Mouse (Mus musculus): ENCODE measurements around the gene Arhgap19. TPM values are rescaled to one million over a fixed set of nuclear protein-coding genes. Genes with fewer than 3 reads are reported as not detected.

The Arhgap19 gene
- polyA plus RNA-seq, 1 experiment = 8.5 TPM

DNA sequence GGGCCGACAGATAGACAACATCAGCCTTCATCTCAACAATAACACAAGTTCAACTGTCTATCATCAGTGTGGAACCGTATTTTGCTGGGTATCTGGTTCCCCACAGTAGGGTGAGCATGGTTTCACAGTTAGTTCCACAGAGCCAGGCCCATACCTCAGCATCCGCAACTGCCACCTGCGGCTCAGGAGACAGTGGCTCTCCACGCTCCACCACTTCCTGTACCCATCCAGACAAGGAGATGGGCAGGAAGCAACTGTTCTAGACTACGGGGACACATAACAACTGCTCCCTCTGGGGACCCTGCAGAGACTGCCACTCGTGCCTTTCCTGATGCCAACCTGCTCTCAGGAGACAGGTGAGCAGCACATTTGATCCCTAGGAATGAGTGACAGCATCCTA, 33.1 kb downstream of the Arhgap19 start:
- Histone ChIP-seq H3K36me3 (ENCODE audit: control insufficient read depth, insufficient read depth, low read length) (peaks cover 3% of the 10 kb centered on the region; the same call in 1 of the 2 replicates), H3K27ac (ENCODE audit: insufficient read depth, low read length) (no peak overlapping the region)
- WGBS = 39% methylated on average over 7 of the region's 7 CpGs

DNA sequence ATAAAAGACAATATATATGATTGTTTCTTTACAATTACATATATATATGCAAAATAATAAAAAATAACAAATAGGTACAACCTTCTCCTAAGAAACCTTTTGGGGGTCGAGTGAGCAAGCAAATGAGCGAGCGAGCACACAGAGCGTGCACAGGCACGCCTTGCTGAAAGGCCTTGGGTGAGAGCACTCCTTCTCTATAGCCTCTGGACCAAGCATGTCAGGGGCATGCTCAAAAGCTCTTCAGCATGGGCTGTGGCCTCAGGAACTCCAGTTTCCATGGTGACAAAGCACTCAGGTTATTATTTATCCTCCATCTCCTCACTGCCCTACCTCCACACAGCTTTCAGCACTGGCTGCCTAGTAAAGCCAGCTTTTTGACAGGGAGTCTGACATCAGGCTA, 35.2 kb downstream of the Arhgap19 start:
- WGBS = 96% methylated on average over 5 of the region's 5 CpGs
- Histone ChIP-seq H3K27me3 (ENCODE audit: control insufficient read depth, insufficient read depth, low read length) (no peaks in the 10 kb centered on the region), H3K27ac (ENCODE audit: insufficient read depth, low read length) (no peak overlapping the region), H3K36me3 (ENCODE audit: control insufficient read depth, insufficient read depth, low read length) (no peaks in the 10 kb centered on the region), H3K4me3 (ENCODE audit: extremely low read depth, insufficient read depth, insufficient read length) (no peak overlapping the region), H3K4me1 (ENCODE audit: control insufficient read depth, insufficient read depth, insufficient read length) (no peaks in the 10 kb centered on the region)
- TF ChIP-seq POLR2A (IDR thresholded peaks at IDR 0.05; ENCODE audit: low read depth, low read length) (no peak), CTCF (IDR thresholded peaks at IDR 0.05; ENCODE audit: extremely low read depth, insufficient read depth, insufficient read length, insufficient replicate concordance) (no peak)
- no peak for DNase-seq (ENCODE audit: low read depth in 1 of 2, low spot score in 2 of 2)

More for the DNA sequence above, 33.1 kb downstream of the Arhgap19 start:
- Histone ChIP-seq H3K27me3 (ENCODE audit: control insufficient read depth, insufficient read depth, low read length) (no peaks in the 10 kb centered on the region), H3K4me1 (ENCODE audit: control insufficient read depth, insufficient read depth, insufficient read length) (no peaks in the 10 kb centered on the region), H3K4me3 (ENCODE audit: extremely low read depth, insufficient read depth, insufficient read length) (no peak overlapping the region)
- TF ChIP-seq POLR2A (IDR thresholded peaks at IDR 0.05; ENCODE audit: low read depth, low read length) (no peak), CTCF (IDR thresholded peaks at IDR 0.05; ENCODE audit: extremely low read depth, insufficient read depth, insufficient read length, insufficient replicate concordance) (no peak)
- no peak for DNase-seq (ENCODE audit: low read depth in 1 of 2, low spot score in 2 of 2)

DNA sequence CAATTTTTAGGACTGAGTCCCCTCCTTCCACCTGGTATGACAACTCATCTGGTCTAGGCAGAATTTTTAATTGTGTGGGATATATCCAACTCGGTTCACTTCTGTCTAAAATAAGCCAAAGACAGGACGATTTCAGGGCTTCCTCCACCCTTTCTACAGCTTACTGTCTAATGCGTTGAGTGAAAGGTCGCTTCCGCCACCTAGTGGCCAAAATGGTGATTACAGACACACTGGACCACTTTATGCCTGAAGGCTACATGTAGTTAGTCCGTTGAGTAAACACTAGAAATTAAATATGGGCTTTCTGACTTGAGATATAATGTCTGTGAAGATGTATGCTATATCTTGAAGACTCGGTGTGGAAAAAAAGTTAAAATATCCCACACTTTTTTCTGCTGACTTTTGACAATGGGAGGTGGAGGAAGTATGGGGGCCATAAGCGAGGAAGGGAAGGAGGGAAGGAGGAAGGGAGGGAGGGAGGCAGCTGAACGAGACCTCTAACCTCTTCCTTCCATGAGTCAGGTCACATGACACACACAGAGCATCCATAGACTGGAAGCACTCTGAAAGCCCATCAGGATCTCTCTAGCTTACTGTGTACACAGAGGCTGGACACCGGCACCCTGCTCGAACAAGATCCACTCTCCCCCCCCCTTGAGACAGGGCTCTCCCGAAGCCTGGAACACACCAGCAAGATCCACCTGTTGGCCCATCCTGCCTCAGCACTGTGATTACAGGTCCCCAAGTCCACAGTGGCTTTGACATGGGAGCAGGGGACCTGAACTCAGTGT, 37.8 kb downstream of the Arhgap19 start:
- Histone ChIP-seq H3K27me3 (ENCODE audit: control insufficient read depth, insufficient read depth, low read length) (no peaks in the 10 kb centered on the region), H3K36me3 (ENCODE audit: control insufficient read depth, insufficient read depth, low read length) (no peaks in the 10 kb centered on the region), H3K4me3 (ENCODE audit: extremely low read depth, insufficient read depth, insufficient read length) (no peak overlapping the region), H3K4me1 (ENCODE audit: control insufficient read depth, insufficient read depth, insufficient read length) (no peaks in the 10 kb centered on the region), H3K27ac (ENCODE audit: insufficient read depth, low read length) (no peak overlapping the region)
- TF ChIP-seq POLR2A (IDR thresholded peaks at IDR 0.05; ENCODE audit: low read depth, low read length) (no peak), CTCF (IDR thresholded peaks at IDR 0.05; ENCODE audit: extremely low read depth, insufficient read depth, insufficient read length, insufficient replicate concordance) (peak; percentile 78; the same call in 1 of the 2 replicates)
- peak; percentile 65 to 82 for DNase-seq (ENCODE audit: low read depth in 1 of 2, low spot score in 2 of 2)
- 34% methylated on average over 12 of the region's 12 CpGs for WGBS

DNA sequence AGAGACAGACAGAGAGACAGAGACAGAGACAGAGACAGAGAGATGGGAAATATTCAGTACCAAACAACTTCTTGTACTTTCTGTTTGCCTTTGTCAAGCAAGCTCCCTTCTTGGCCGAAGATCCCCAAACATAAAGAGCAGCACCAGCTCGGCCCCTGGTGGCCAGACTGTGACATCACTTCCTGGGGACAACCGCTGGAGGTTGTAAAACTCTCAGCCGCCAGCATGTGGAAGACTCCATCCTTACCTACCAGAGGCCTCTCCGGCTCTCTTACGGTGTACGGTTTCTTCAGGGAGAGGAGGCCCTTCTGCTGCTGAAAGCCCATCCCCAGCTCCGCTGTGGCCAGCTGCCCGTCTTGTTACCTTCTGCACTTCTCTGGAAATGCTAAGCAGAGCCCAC, 40.3 kb downstream of the Arhgap19 start:
- Histone ChIP-seq H3K36me3 (ENCODE audit: control insufficient read depth, insufficient read depth, low read length) (no peaks in the 10 kb centered on the region), H3K27me3 (ENCODE audit: control insufficient read depth, insufficient read depth, low read length) (no peaks in the 10 kb centered on the region), H3K4me1 (ENCODE audit: control insufficient read depth, insufficient read depth, insufficient read length) (no peaks in the 10 kb centered on the region), H3K4me3 (ENCODE audit: extremely low read depth, insufficient read depth, insufficient read length) (no peak overlapping the region), H3K27ac (ENCODE audit: insufficient read depth, low read length) (no peak overlapping the region)
- 74% methylated on average over 9 of the region's 9 CpGs for WGBS
- TF ChIP-seq CTCF (IDR thresholded peaks at IDR 0.05; ENCODE audit: extremely low read depth, insufficient read depth, insufficient read length, insufficient replicate concordance) (no peak), POLR2A (IDR thresholded peaks at IDR 0.05; ENCODE audit: low read depth, low read length) (no peak)
- no peak for DNase-seq (ENCODE audit: low read depth in 1 of 2, low spot score in 2 of 2)

DNA sequence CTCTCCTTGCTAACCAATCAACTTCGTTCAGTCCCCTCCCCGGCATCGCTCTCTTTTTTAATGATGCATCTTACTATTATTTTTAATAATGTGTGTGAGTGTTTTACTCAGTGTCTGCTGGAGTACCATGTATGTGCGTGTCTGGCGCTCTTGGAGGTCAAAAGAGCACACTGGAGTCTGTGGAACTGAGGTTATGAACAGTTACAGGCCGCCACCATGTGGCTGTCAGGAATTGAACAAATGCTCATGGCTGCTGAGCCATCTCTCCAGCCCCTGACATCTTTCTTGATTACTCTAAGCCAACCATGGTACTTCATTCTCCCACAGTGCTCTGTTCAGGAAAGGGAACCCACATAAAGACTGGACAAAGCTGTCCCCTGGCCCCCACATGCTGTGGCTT, 42.1 kb downstream of the Arhgap19 start:
- Histone ChIP-seq H3K36me3 (ENCODE audit: control insufficient read depth, insufficient read depth, low read length) (no peaks in the 10 kb centered on the region), H3K4me3 (ENCODE audit: extremely low read depth, insufficient read depth, insufficient read length) (no peak overlapping the region), H3K4me1 (ENCODE audit: control insufficient read depth, insufficient read depth, insufficient read length) (no peaks in the 10 kb centered on the region), H3K27ac (ENCODE audit: insufficient read depth, low read length) (no peak overlapping the region), H3K27me3 (ENCODE audit: control insufficient read depth, insufficient read depth, low read length) (no peaks in the 10 kb centered on the region)
- 91% methylated on average over 6 of the region's 6 CpGs for WGBS
- no peak for DNase-seq (ENCODE audit: low read depth in 1 of 2, low spot score in 2 of 2)
- TF ChIP-seq CTCF (IDR thresholded peaks at IDR 0.05; ENCODE audit: extremely low read depth, insufficient read depth, insufficient read length, insufficient replicate concordance) (no peak), POLR2A (IDR thresholded peaks at IDR 0.05; ENCODE audit: low read depth, low read length) (no peak)

DNA sequence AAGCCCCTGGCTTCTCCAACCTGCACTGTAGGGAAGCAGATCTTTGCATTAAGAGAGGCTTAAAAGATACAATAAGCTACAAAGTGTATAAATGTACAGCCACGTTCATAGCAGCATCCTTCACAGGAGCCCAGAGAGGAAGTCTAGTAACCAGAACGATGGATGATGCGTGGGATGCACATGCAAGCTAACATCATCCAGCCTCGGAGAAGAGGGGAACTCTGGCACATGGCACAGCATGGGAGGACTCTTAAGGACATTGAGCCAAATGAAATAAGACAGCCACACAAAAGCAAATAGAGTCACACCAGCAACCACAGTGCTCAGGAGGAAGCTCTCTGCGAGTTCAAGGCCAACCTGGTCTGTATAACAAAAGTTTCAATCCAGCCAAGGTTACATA, 42.6 kb downstream of the Arhgap19 start:
- H3K27me3 ChIP-seq (ENCODE audit: control insufficient read depth, insufficient read depth, low read length) = no peaks in the 10 kb centered on the region
- H3K4me1 ChIP-seq (ENCODE audit: control insufficient read depth, insufficient read depth, insufficient read length) = no peaks in the 10 kb centered on the region
- WGBS = 85% methylated on average over 5 of the region's 5 CpGs
- no peak overlapping the region for H3K27ac ChIP-seq (ENCODE audit: insufficient read depth, low read length)
- H3K4me3 ChIP-seq (ENCODE audit: extremely low read depth, insufficient read depth, insufficient read length) = no peak overlapping the region
- H3K36me3 ChIP-seq (ENCODE audit: control insufficient read depth, insufficient read depth, low read length) = no peaks in the 10 kb centered on the region
- DNase-seq (ENCODE audit: low read depth in 1 of 2, low spot score in 2 of 2) = no peak
- TF ChIP-seq CTCF (IDR thresholded peaks at IDR 0.05; ENCODE audit: extremely low read depth, insufficient read depth, insufficient read length, insufficient replicate concordance) (no peak), POLR2A (IDR thresholded peaks at IDR 0.05; ENCODE audit: low read depth, low read length) (no peak)

DNA sequence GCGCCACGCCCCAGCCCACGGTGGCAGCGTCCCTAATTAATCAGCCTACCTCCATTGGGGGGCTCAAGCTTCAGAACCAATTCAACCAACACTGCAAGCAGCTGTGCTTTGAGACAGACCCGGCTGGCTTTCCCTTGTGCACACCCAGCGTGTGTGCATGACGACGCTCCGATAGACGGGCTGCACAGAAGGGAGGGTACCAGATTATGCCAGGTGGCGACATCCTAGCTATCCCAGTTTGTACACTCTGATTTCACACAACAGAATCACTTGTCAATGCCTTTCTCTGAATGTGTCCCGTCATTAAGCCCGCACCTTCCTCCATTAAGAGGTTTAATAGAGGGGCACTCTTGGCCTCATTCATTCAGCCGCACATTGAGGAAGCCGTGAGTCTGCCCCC, 47.1 kb downstream of the Arhgap19 start:
- Histone ChIP-seq H3K27me3 (ENCODE audit: control insufficient read depth, insufficient read depth, low read length) (no peaks in the 10 kb centered on the region), H3K27ac (ENCODE audit: insufficient read depth, low read length) (no peak overlapping the region), H3K4me3 (ENCODE audit: extremely low read depth, insufficient read depth, insufficient read length) (no peak overlapping the region), H3K4me1 (ENCODE audit: control insufficient read depth, insufficient read depth, insufficient read length) (no peaks in the 10 kb centered on the region), H3K36me3 (ENCODE audit: control insufficient read depth, insufficient read depth, low read length) (no peaks in the 10 kb centered on the region)
- no peak for DNase-seq (ENCODE audit: low read depth in 1 of 2, low spot score in 2 of 2)
- WGBS = 90% methylated on average over 15 of the region's 15 CpGs
- TF ChIP-seq POLR2A (IDR thresholded peaks at IDR 0.05; ENCODE audit: low read depth, low read length) = no peak

All from spleen, adult 2 months (tissue).